Mouse (Mus musculus): ENCODE data around the gene Sorcs3.

- TF ChIP-seq CTCF (conservative IDR thresholded peaks at IDR 0.05; ENCODE audit: insufficient read depth, insufficient read length, low read depth, low read length) (no peak), POLR2A (IDR thresholded peaks at IDR 0.05; ENCODE audit: low read depth, low read length) (no peak)
These were observed 270.1 kb downstream of the Sorcs3 start for GRCm38 (mm10) chr19:48475784-48476410.
